Mouse (Mus musculus) embryonic facial prominence, embryonic 10.5 days (tissue): ENCODE measurements around the gene Rnf40. TPM values are rescaled to one million over a fixed set of nuclear protein-coding genes. Genes with fewer than 3 reads are reported as not detected.
"Not testable (repeated sequence)": the region's sequence is repeated elsewhere in the genome, so short reads cannot be mapped to it uniquely, and the experiment has no call there.

Experiments
- DNase-seq: peaks from one replicate; pipeline ENCODE4 v3.0.0-alpha.2; 2017; ENCODE audit warnings: low spot score
- H3K27ac ChIP-seq: fragments of 300-500 bp; sonication (generic); replicated peaks from 2 replicates; pipeline ENCODE4 v1.5.1; 2016; ENCODE audit warnings: mild to moderate bottlenecking
- H3K27me3 ChIP-seq: fragments of 300-500 bp; sonication (generic); replicated peaks from 2 replicates; pipeline ENCODE4 v1.6.1; 2016; ENCODE audit warnings: low read depth, mild to moderate bottlenecking; ENCODE audit not compliant: poor library complexity, severe bottlenecking
- H3K36me3 ChIP-seq: fragments of 300-500 bp; sonication (generic); replicated peaks from 2 replicates; pipeline ENCODE4 v1.6.1; 2016; ENCODE audit warnings: mild to moderate bottlenecking, moderate library complexity
- H3K4me1 ChIP-seq: fragments of 300-500 bp; sonication (generic); 2 replicates; pipeline ENCODE4 v1.6.1; 2016
- H3K4me3 ChIP-seq: fragments of 300-500 bp; sonication (generic); 2 replicates; pipeline ENCODE4 v1.5.1; 2016; ENCODE audit warnings: mild to moderate bottlenecking, moderate library complexity
- H3K9me3 ChIP-seq: fragments of 300-500 bp; sonication (generic); 2 replicates; pipeline ENCODE4 v1.6.1; 2016; ENCODE audit warnings: mild to moderate bottlenecking
- WGBS: fragments of 180-500 bp; shearing (Covaris S2); methylation state at CpG from one replicate; pipeline ENCODE4 v1.1.7; 2016; 5-methylcytosine and 5-hydroxymethylcytosine counted together
- polyA plus RNA-seq: library from polyadenylated mRNA; unstranded; fragments of >200 nt; fragmentation: Nextera tagmentation; extraction: Ambion mirVana; gene quantifications from 2 replicates; pipeline ENCODE4 v1.2.1, GENCODE M21; 2016

Rnf40 gene
- polyA plus RNA-seq, 1 experiment from 2014 or later = 64.2 TPM

DNA sequence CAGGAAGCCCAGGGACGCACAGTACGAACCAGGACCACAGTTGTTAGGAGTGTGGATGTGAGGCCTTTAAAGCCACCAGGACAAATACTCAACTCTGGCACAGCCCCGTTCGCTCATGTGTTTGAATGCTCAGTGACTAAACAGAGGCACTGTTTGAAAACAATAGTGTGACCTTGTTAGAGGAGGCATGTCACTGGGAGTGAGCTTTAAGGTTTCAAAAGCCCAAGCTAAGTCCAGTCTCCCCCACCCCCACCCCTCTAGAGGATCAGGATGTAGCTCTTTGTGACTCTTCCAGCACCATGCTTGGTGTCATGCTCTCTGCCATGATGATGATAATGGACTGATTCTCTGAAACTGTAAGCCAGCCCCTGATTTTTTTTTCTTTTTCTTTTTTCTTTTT is 42.8 kb downstream of the Rnf40 start:
- DNase-seq = no peak
- no peak overlapping the region for H3K4me3 ChIP-seq
- peaks cover 7% of the 10 kb centered on the region; the same call in 1 of the 2 replicates for H3K27me3 ChIP-seq
- 78% methylated on average over 4 of the region's 4 CpGs for WGBS
- no peak overlapping the region for H3K27ac ChIP-seq
- no peaks in the 10 kb centered on the region; the same call in 1 of the 2 replicates for H3K9me3 ChIP-seq
- peaks cover 1% of the 10 kb centered on the region; the same call in 1 of the 2 replicates for H3K4me1 ChIP-seq
- no peaks in the 10 kb centered on the region for H3K36me3 ChIP-seq

DNA sequence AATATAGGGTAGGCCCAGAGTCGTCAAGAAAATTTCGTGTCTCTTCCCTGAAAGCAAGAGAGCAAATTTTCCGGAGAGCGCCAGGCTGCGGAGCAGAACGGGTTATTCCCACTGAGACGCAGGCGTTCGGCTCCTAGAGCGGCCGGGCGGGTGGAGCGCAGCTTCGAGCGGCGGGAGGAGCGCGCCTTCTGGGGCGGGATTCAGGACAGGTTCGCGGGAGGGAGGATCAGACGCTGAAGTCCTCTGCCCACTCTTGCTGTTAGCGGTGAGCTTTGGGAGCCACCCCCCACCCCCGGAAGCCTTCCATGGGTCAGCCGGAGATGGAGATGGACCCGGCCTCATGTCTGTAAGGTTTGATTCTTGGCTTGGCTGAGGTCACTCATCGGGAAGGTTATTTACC is 48.4 kb downstream of the Rnf40 start:
- under 1% methylated on average over 27 of the region's 27 CpGs for WGBS
- no peaks in the 10 kb centered on the region for H3K36me3 ChIP-seq
- H3K4me3 ChIP-seq = peak overlapping the region; percentile 68
- peak; percentile 86 for DNase-seq
- H3K27ac ChIP-seq = peak overlapping the region; percentile 76
- H3K4me1 ChIP-seq = peaks cover 14% of the 10 kb centered on the region
- no peaks in the 10 kb centered on the region for H3K9me3 ChIP-seq
- H3K27me3 ChIP-seq = peaks cover 10% of the 10 kb centered on the region; the same call in 1 of the 2 replicates

DNA sequence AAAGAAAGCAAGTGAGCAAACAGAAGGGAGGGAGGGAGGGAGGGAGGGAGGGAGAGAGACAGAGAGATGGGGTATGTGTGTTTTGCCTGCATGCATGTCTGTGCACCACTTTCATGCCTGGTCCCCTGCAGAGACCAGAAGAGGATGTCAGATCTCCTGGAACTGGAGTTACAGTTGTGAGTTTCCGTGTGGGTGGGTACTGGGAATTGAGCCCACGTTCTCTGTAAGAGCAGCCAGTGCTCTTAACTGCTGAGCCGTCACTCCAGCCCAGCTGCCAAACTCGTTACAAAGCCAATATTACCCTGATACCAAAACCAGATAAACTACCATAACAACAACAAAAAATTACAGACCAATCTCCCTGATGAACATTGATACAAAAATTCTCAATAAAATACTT is 52.7 kb downstream of the Rnf40 start:
- H3K27ac ChIP-seq = no peak overlapping the region
- H3K36me3 ChIP-seq = no peaks in the 10 kb centered on the region
- no peak for DNase-seq
- no peak overlapping the region for H3K4me3 ChIP-seq
- H3K4me1 ChIP-seq = peaks cover 14% of the 10 kb centered on the region
- H3K9me3 ChIP-seq = no peaks in the 10 kb centered on the region
- H3K27me3 ChIP-seq = peaks cover 5% of the 10 kb centered on the region; the same call in 1 of the 2 replicates
- 56% methylated on average over 4 of the region's 4 CpGs for WGBS

DNA sequence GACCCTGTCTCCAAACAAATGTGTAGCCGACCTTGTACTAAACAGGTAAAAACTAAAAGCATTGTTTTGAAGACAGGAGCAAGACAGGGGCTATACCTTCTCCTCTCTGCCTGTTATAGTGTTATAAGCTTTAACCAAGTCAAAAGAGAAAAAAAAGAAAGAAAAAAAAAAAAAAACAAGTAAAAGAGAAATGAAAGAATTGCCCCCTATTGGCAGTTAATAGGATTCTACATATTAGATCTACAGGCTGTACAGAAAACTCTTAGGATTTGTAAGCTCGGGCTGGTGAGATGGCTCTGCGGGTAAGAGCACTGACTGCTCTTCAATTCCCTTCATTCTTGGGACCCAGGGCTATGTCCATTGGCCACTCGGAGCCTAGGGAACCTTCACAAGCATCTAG is 53.7 kb downstream of the Rnf40 start:
- no peak for DNase-seq
- WGBS = 70% methylated on average over 4 of the region's 4 CpGs
- peaks cover 4% of the 10 kb centered on the region for H3K4me1 ChIP-seq
- H3K36me3 ChIP-seq = no peaks in the 10 kb centered on the region
- no peaks in the 10 kb centered on the region for H3K27me3 ChIP-seq
- H3K9me3 ChIP-seq = no peaks in the 10 kb centered on the region
- no peak overlapping the region for H3K4me3 ChIP-seq
- no peak overlapping the region for H3K27ac ChIP-seq

DNA sequence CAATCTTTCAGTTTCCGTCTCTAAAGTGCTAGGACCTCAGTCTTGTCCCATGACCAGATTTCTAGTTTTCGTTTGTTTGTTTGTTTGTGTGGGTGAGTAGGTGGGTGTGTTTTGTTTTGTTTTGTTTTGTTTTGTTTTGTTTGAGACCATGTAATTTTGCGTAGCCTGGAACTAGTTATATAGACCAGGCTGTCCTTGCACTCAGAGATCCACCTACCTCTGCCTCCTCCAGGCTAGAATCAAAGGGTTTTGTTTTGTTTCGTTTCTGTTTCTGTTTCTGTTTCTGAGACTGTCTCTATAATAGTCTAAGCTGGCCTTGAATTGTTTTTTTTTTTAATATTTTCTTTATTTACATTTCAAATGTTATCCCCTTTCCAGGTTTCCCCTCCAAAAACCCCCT is 57.8 kb downstream of the Rnf40 start:
- Histone ChIP-seq H3K4me1 (no peaks in the 10 kb centered on the region), H3K9me3 (no peaks in the 10 kb centered on the region), H3K4me3 (no peak overlapping the region), H3K27ac (no peak overlapping the region), H3K36me3 (no peaks in the 10 kb centered on the region), H3K27me3 (no peaks in the 10 kb centered on the region)
- DNase-seq = no peak
- WGBS = 92% methylated on average over 4 of the region's 4 CpGs

DNA sequence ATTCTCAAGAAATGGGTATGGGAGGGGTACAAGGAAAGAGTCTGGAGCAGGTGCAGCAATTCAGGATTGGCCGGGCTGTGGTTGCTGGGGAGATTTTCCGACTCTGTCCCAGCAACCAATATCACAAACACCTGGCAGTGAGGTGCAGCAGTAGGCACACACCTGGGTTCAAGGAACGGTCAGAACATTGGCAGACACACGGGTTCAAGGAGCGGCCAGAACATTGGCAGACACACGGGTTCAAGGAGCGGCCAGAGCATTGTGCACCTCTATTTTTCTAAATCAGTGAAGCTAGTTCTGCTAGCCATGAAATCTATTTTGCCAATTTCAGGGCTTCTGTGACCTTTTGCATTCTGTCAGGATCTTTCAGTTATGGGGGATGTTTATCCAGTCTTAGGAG is 59.0 kb downstream of the Rnf40 start:
- WGBS = 93% methylated on average over 7 of the region's 7 CpGs
- not testable (repeated sequence) for DNase-seq, H3K27ac ChIP-seq, H3K27me3 ChIP-seq, H3K9me3 ChIP-seq, H3K4me3 ChIP-seq, H3K36me3 ChIP-seq, H3K4me1 ChIP-seq

DNA sequence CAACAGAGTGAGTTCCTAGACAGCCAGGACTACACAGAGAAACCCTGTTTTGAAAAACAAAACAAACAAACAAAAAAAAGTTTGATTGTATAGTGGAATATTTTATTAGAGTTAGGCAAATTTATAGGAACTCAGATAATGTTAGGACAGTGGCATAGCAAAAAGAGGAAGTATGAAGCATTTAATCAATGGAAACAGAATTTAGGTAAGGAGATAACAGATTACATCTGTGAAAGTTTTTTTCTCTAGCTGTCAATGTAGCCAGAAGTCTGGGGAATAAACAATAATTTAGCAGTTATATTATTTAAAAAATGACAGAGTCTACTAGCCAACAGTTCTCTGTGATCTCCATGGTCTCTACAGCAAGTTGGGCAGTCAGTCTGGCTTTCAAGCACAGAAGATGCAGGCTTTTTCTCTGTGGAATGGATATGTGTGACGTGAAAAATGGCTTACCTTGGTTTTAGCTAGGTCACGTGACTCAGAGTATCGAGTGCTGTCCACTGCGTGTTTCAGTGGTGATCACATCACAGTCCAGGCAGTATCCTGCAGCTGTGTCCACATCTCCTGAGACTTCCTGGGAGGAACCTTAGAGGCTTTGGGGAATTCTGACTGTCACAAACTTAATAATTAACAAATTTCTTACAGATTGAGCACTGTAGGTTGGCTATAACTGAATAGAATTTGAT is 60.1 kb downstream of the Rnf40 start:
- Histone ChIP-seq H3K9me3 (no peaks in the 10 kb centered on the region), H3K4me3 (no peak overlapping the region), H3K27me3 (0 out of 2 replicates have a peak, but pooled peaks cover 4% of the 10 kb centered on the region), H3K4me1 (peaks cover 9% of the 10 kb centered on the region), H3K27ac (no peak overlapping the region), H3K36me3 (no peaks in the 10 kb centered on the region)
- DNase-seq = no peak
- 83% methylated on average over 4 of the region's 4 CpGs for WGBS

DNA sequence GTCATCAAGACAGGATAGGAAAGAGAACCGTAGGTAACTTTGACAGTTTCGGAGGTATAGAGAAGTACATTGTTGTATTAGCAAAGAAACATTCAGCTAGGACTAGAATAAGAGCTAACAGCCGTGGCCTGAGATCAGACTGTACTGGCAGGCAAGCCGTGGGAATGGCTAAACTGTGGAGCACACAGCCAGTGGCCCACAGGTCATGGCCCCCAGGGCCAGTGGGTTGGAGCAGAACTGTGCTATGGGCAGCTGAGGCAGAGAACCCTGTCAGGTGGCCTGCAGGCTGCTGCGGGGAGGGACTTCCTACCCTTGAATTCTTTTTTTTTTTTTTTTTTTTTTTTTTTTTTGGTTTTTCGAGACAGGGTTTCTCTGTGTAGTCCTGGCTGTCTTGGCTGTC is 60.6 kb downstream of the Rnf40 start:
- WGBS = 85% methylated on average over 6 of the region's 6 CpGs
- no peak overlapping the region for H3K4me3 ChIP-seq
- no peak overlapping the region for H3K27ac ChIP-seq

DNA sequence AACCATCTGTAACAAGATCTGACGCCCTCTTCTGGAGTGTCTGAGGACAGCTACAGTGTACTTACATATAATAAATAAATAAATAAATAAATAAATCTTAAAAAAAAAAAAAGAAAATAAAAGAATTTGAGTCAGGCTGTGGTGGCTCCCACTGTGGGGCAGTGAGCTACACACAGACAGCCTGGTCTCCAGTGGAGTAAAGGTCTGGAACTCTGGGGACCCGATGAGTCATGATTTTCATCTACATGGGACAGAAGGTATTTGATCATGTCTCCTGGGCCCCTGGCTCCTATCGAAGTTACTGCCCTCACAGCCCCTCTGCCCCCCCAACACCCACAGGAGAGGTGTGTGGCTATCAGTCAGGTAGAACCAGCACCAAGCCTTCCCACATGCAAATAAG is 63.1 kb downstream of the Rnf40 start:
- peak overlapping the region; percentile 66; the same call in 1 of the 2 replicates for H3K27ac ChIP-seq
- H3K4me3 ChIP-seq = peak overlapping the region; percentile 38

More for the DNA sequence above, 60.6 kb downstream of the Rnf40 start:
- no peaks in the 10 kb centered on the region for H3K9me3 ChIP-seq
- 0 out of 2 replicates have a peak, but pooled peaks cover 4% of the 10 kb centered on the region for H3K27me3 ChIP-seq
- no peak for DNase-seq
- H3K36me3 ChIP-seq = no peaks in the 10 kb centered on the region
- H3K4me1 ChIP-seq = peaks cover 9% of the 10 kb centered on the region

DNA sequence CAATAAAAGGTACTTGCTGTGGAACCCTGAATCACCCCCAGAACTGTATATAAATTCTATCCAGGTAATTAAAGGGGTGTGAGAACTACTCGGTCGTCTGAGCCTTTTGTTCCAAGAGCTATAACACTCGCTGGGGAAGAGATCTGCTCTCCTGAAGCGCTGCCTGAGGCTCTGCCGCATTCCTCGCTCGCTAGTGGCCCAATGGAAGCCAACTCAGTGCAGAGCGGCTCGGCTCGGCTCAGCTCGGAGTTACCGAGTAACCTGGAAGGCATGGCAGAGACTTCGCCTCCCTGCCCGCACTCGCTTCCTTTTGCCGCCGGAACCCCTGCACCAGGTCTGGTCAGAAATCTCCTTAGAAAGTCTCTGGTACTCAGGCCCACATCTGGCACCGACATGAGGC is 63.5 kb downstream of the Rnf40 start:
- no peaks in the 10 kb centered on the region for H3K36me3 ChIP-seq
- 0 out of 2 replicates have a peak, but pooled peaks cover 4% of the 10 kb centered on the region for H3K27me3 ChIP-seq
- peak overlapping the region; percentile 66 for H3K27ac ChIP-seq
- peak overlapping the region; percentile 38 for H3K4me3 ChIP-seq
- 16% methylated on average over 18 of the region's 18 CpGs for WGBS
- peak; percentile 61 for DNase-seq
- H3K4me1 ChIP-seq = peaks cover 9% of the 10 kb centered on the region
- H3K9me3 ChIP-seq = no peaks in the 10 kb centered on the region

More for the DNA sequence above, 63.1 kb downstream of the Rnf40 start:
- no peaks in the 10 kb centered on the region for H3K9me3 ChIP-seq
- 0 out of 2 replicates have a peak, but pooled peaks cover 4% of the 10 kb centered on the region for H3K27me3 ChIP-seq
- H3K4me1 ChIP-seq = peaks cover 9% of the 10 kb centered on the region
- WGBS = 75% methylated on average over 3 of the region's 3 CpGs
- no peak for DNase-seq
- no peaks in the 10 kb centered on the region for H3K36me3 ChIP-seq

DNA sequence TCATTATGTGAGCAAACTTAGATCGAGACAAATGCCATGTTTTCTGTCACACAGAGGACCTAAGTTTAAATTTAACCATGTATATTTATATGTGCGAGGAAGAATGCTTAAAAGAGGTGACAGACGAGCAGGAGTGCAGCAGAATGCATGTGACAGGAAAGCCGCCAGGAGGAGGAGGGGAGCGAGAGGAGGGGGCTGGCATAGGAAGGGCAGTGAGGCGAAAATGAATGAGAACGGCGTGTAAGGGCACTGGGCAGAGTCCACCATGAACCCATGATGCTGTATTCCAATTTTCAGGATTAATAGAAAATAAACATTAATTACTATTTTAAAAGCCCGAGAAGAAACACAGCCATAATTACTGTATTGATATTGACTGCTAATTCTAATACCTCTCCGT is 65.8 kb downstream of the Rnf40 start:
- no peaks in the 10 kb centered on the region for H3K9me3 ChIP-seq
- H3K36me3 ChIP-seq = no peaks in the 10 kb centered on the region
- 0 out of 2 replicates have a peak, but pooled peaks cover 4% of the 10 kb centered on the region for H3K27me3 ChIP-seq
- WGBS = 86% methylated on average over 10 of the region's 10 CpGs
- no peak for DNase-seq
- H3K4me1 ChIP-seq = peaks cover 9% of the 10 kb centered on the region
- no peak overlapping the region for H3K4me3 ChIP-seq
- H3K27ac ChIP-seq = no peak overlapping the region
